Mouse (Mus musculus) testis, adult 2 months (tissue): ENCODE results near the gene Setx. TPM values are rescaled to one million over a fixed set of nuclear protein-coding genes. Genes with fewer than 3 reads are reported as not detected.

ENCODE experiments used
- H3K27ac ChIP-seq: fragments of 200-500 bp; 2 replicates; pipeline ENCODE4 v1.5.1; 2012; ENCODE audit warnings: low read depth, low read length; ENCODE audit not compliant: control insufficient read depth, insufficient read depth
- H3K27me3 ChIP-seq: fragments of 200-500 bp; 2 replicates; pipeline ENCODE4 v1.6.1; 2012; ENCODE audit warnings: mild to moderate bottlenecking, low read length, moderate library complexity; ENCODE audit not compliant: control insufficient read depth, insufficient read depth
- H3K36me3 ChIP-seq: fragments of 200-500 bp; 2 replicates; pipeline ENCODE4 v1.6.1; 2012; ENCODE audit warnings: mild to moderate bottlenecking, low read length; ENCODE audit not compliant: control insufficient read depth, insufficient read depth
- H3K4me1 ChIP-seq: fragments of 200-500 bp; 2 replicates; pipeline ENCODE4 v1.6.1; 2012; ENCODE audit warnings: low read length; ENCODE audit not compliant: control insufficient read depth, insufficient read depth
- H3K4me3 ChIP-seq: fragments of 200-500 bp; 2 replicates; pipeline ENCODE4 v1.5.1; 2012; ENCODE audit warnings: low read depth, mild to moderate bottlenecking, low read length, moderate library complexity, mixed read lengths; ENCODE audit not compliant: control insufficient read depth
- CTCF ChIP-seq: fragments of 200-500 bp; IDR thresholded peaks from 2 replicates; pipeline ENCODE4 v1.5.1; 2012; ENCODE audit warnings: low read depth, mild to moderate bottlenecking, inconsistent platforms, low read length, moderate library complexity; ENCODE audit not compliant: control insufficient read depth, insufficient read depth, insufficient replicate concordance
- POLR2A ChIP-seq: fragments of 200-500 bp; IDR thresholded peaks from 2 replicates; pipeline ENCODE4 v1.6.1; 2012; ENCODE audit warnings: low read depth, mild to moderate bottlenecking, inconsistent platforms, low read length, moderate library complexity; ENCODE audit not compliant: control insufficient read depth
- polyA plus RNA-seq: library from polyadenylated mRNA; depleted of rRNA; stranded (reverse); fragments of >200 nt; gene quantifications from 2 replicates; pipeline ENCODE4 v1.2.3, GENCODE M21; 2012

The Setx gene
- polyA plus RNA-seq, 1 experiment, result 158 TPM

GRCm38 (mm10) chr2:29174887-29175286, 50.9 kb downstream of the Setx start:
- Histone ChIP-seq H3K27me3 (no peaks in the 10 kb centered on the region), H3K4me1 (no peaks in the 10 kb centered on the region), H3K36me3 (peaks cover 5% of the 10 kb centered on the region), H3K27ac (no peak overlapping the region), H3K4me3 (no peak overlapping the region)
- TF ChIP-seq POLR2A, result no peak
- no peak for TF ChIP-seq CTCF

- Histone ChIP-seq H3K27me3 (no peaks in the 10 kb centered on the region), H3K27ac (no peak overlapping the region), H3K36me3 (peaks cover 3% of the 10 kb centered on the region), H3K4me3 (no peak overlapping the region), H3K4me1 (no peaks in the 10 kb centered on the region)
- TF ChIP-seq POLR2A, result no peak
- no peak for TF ChIP-seq CTCF
Observed at GRCm38 (mm10) chr2:29179810-29180209, 55.8 kb downstream of the Setx start.

DNA sequence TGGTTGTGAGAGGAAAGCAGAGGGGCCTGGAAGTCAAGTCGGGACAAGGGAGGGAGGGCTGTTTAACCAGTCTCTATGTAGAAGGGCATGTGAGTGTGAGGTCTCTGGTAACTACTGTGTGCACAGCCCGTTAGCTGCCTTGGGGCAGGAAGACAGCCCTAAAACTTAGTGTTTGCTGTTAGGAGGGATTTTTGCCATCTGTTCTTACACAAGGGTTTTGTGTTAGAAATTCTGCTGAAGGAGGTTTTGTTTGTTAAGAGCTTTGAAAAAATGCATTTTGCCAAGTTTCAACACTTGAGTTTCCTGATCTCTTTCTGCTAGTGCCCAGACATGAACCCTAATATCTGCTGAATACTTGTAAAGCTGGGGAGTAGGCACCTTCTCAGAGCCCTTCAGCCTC, 57.1 kb downstream of the Setx start:
- H3K27me3 ChIP-seq, result no peaks in the 10 kb centered on the region
- no peak overlapping the region for H3K4me3 ChIP-seq
- no peak overlapping the region for H3K27ac ChIP-seq
- H3K36me3 ChIP-seq, result peaks cover 3% of the 10 kb centered on the region
- H3K4me1 ChIP-seq, result no peaks in the 10 kb centered on the region
- TF ChIP-seq POLR2A (no peak), CTCF (no peak)

- H3K4me1 ChIP-seq, result no peaks in the 10 kb centered on the region
- H3K27ac ChIP-seq, result no peak overlapping the region
- no peaks in the 10 kb centered on the region; the same call in 1 of the 2 replicates for H3K36me3 ChIP-seq
- H3K27me3 ChIP-seq, result no peaks in the 10 kb centered on the region
- H3K4me3 ChIP-seq, result no peak overlapping the region
- TF ChIP-seq CTCF, result no peak
- no peak for TF ChIP-seq POLR2A
Observed at GRCm38 (mm10) chr2:29183266-29183924, 59.4 kb downstream of the Setx start.

DNA sequence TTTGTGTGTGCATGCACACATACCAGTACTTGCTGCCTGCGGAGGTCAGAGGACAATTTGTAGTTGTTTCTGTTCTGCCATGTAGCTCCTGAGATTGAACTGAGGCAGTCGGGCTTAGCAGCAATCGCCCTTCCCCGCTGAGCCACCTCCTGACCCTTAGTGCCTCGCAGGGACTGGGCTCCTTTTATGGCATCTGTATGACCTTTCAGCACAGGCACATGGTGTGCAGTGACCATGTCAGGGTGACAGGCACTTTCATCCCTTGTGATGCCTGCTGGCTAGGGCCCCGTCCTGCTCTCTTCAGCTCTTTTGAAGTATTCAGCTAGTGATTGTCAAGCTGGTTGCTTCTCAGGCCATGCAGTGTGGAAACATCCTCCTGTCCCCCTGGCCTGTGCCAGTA, 62.2 kb downstream of the Setx start:
- TF ChIP-seq POLR2A (no peak), CTCF (no peak)
- no peaks in the 10 kb centered on the region for H3K36me3 ChIP-seq
- H3K27ac ChIP-seq, result no peak overlapping the region
- H3K4me3 ChIP-seq, result no peak overlapping the region
- no peaks in the 10 kb centered on the region for H3K4me1 ChIP-seq
- no peaks in the 10 kb centered on the region for H3K27me3 ChIP-seq

DNA sequence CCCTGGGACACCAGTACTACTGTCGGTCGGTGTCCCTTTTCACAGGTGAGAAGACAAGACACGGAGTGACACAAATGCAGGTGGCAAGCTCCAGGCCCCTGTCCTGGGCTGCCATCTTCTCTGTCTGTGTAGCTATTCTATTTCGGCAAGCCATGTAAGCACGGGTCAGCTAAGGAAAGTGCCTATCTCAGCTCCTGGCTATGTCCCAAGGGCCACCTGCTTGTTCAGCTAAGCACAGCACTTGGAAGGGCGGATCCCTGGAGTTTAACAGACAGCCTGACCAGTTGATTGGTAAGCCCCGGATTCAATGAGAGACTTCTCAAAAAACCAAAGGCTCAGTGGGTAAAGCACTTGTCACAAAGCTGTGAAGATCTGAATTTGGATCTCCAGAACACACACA, 66.4 kb downstream of the Setx start:
- no peak for TF ChIP-seq CTCF
- no peak for TF ChIP-seq POLR2A
- Histone ChIP-seq H3K4me1 (peaks cover 11% of the 10 kb centered on the region), H3K36me3 (no peaks in the 10 kb centered on the region), H3K4me3 (no peak overlapping the region), H3K27ac (no peak overlapping the region), H3K27me3 (no peaks in the 10 kb centered on the region)

- Histone ChIP-seq H3K4me1 (peaks cover 17% of the 10 kb centered on the region), H3K4me3 (no peak overlapping the region), H3K27ac (no peak overlapping the region), H3K36me3 (no peaks in the 10 kb centered on the region), H3K27me3 (no peaks in the 10 kb centered on the region)
- no peak for TF ChIP-seq POLR2A
- TF ChIP-seq CTCF, result no peak
Observed at GRCm38 (mm10) chr2:29191216-29192215, 67.5 kb downstream of the Setx start.

- Histone ChIP-seq H3K27me3 (no peaks in the 10 kb centered on the region), H3K4me1 (peaks cover 17% of the 10 kb centered on the region), H3K4me3 (no peak overlapping the region), H3K36me3 (no peaks in the 10 kb centered on the region), H3K27ac (no peak overlapping the region)
- TF ChIP-seq CTCF (peak; percentile 27; the same call in 1 of the 2 replicates), POLR2A (no peak)
Observed at GRCm38 (mm10) chr2:29192629-29193278, 68.8 kb downstream of the Setx start.
